Mouse (Mus musculus) bone marrow macrophage, adult 2 months (primary cell): ENCODE measurements at regions not wholly inside any gene's neighbourhood (a gene's known extent, or its start where the extent isn't known, plus 50 kb on each side); places are given as distances from the start of the nearest gene placed in this dataset.

ENCODE experiments used
- CTCF ChIP-seq: IDR thresholded peaks from 2 replicates; pipeline ENCODE4 v1.5.1; 2012; ENCODE audit warnings: low read depth, mild to moderate bottlenecking, low read length, moderate library complexity
- POLR2A ChIP-seq: IDR thresholded peaks from 2 replicates; pipeline ENCODE4 v1.6.1; 2012; ENCODE audit warnings: mild to moderate bottlenecking, low read depth, low read length, borderline replicate concordance

DNA sequence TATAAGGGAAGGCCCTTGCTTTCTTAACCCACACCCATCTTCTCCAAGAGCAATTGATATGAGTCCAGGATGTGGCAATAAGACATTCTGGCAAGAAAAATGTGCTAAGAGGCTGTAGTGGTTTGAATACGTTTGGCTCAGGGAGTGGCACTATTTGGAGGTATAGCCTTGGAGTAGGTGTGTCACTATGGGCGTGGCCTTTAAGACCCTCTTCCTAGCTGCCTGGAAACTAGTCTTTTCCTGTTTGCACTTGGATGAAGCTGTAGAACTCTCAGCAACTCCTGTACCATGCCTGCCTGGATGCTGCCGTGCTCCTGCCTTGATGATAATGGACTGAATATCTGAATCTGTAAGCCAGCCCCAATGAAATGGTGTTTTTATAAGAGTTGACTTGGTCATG is 221.5 kb downstream of the Gxylt1 start:
- TF ChIP-seq CTCF (no peak), POLR2A (no peak)
